Comparison of ENCODE assay signal across 8 mouse cellular contexts in genomic region chr2:25356208-25357079, GRCm38 (mm10). TPM values are rescaled to one million over a fixed set of nuclear protein-coding genes. Genes with fewer than 3 reads are reported as not detected.
DNase-seq lines count a peak whose midpoint lies in the region; ATAC-seq lines count a peak whose summit lies in the region.

Gene Dpp7, minus strand, starts transcription at chr2:25356359.

- peak within 1 kb of the TSS; percentile 77 for H3K4me3 ChIP-seq in erythroblast, embryonic 14.5 days (replicated peaks)
- peak within 1 kb of the TSS; percentile 49 for H3K4me3 ChIP-seq in heart, embryonic 11.5 days (ENCODE audit: low read depth, low read length)
- peak within 1 kb of the TSS; percentile 62 for H3K4me3 ChIP-seq in kidney, embryonic 16.5 days (ENCODE audit: low read length)

- H3K36me3 ChIP-seq in erythroblast, embryonic 14.5 days (ENCODE audit: control insufficient read depth), result peaks cover 36% of the 10 kb centered on the region
- H3K36me3 ChIP-seq in heart, embryonic 11.5 days (ENCODE audit: control insufficient read depth, insufficient read depth, low read length), result no peaks in the 10 kb centered on the region; the same call in 1 of the 2 replicates
- H3K36me3 ChIP-seq in kidney, embryonic 16.5 days (ENCODE audit: insufficient read depth, low read length), result peaks cover 11% of the 10 kb centered on the region

- 7% methylated on average over 13 of the region's 13 CpGs for WGBS in heart, embryonic 11.5 days (ENCODE audit: insufficient replicate concordance)
- 3% methylated on average over 13 of the region's 13 CpGs for WGBS in kidney, embryonic 16.5 days

- H3K4me1 ChIP-seq in erythroblast, embryonic 14.5 days (ENCODE audit: control insufficient read depth), result peaks cover 27% of the 10 kb centered on the region
- H3K4me1 ChIP-seq in heart, embryonic 11.5 days (ENCODE audit: control insufficient read depth, insufficient read depth, low read length), result peaks cover 11% of the 10 kb centered on the region
- peaks cover 16% of the 10 kb centered on the region for H3K4me1 ChIP-seq in kidney, embryonic 16.5 days (ENCODE audit: insufficient read depth, low read length)

- H3K4me2 ChIP-seq in heart, embryonic 11.5 days, result peak within 1 kb of the TSS; percentile 81
- H3K4me2 ChIP-seq in kidney, embryonic 16.5 days (replicated peaks; ENCODE audit: low read depth, low read length), result peak within 1 kb of the TSS; percentile 88

- ATAC-seq in heart, embryonic 11.5 days (replicated peaks; ENCODE audit: insufficient number of reproducible peaks, low FRiP score, low TSS enrichment), result peak; percentile 73
- ATAC-seq in kidney, embryonic 16.5 days (ENCODE audit: low FRiP score, low TSS enrichment), result peak; percentile 83

- H3K9ac ChIP-seq in heart, embryonic 11.5 days (ENCODE audit: low read depth, low read length), result peak within 1 kb of the TSS; percentile 58
- H3K9ac ChIP-seq in kidney, embryonic 16.5 days (replicated peaks; ENCODE audit: low read length), result peak within 1 kb of the TSS; percentile 71

- no peaks in the 10 kb centered on the region for H3K9me3 ChIP-seq in erythroblast, embryonic 14.5 days (ENCODE audit: control insufficient read depth, low read length)
- H3K9me3 ChIP-seq in heart, embryonic 11.5 days (replicated peaks; ENCODE audit: control insufficient read depth, low read length), result no peaks in the 10 kb centered on the region
- no peaks in the 10 kb centered on the region for H3K9me3 ChIP-seq in kidney, embryonic 16.5 days (ENCODE audit: low read length)

- no peaks in the 10 kb centered on the region for H3K27me3 ChIP-seq in erythroblast, embryonic 14.5 days (ENCODE audit: control insufficient read depth)
- no peaks in the 10 kb centered on the region for H3K27me3 ChIP-seq in heart, embryonic 11.5 days (ENCODE audit: control insufficient read depth, insufficient read depth, low read length)
- no peaks in the 10 kb centered on the region for H3K27me3 ChIP-seq in kidney, embryonic 16.5 days (ENCODE audit: insufficient read depth, low read length)

- no peak within 1 kb of the TSS for H3K27ac ChIP-seq in heart, embryonic 11.5 days (ENCODE audit: low read depth, low read length)
- 0 out of 2 replicates have a peak within 1 kb of the TSS, but pooled peaks have one; percentile 12 for H3K27ac ChIP-seq in kidney, embryonic 16.5 days (ENCODE audit: low read length)

- DNase-seq in CD4-positive, CD25-positive, alpha-beta regulatory T cell, adult 2 months (ENCODE audit: low read depth, low spot score), result peak; percentile 85
- DNase-seq in brain, embryonic 18.5 days (ENCODE audit: low read depth, low spot score), result peak; percentile 74
- DNase-seq in liver, result peak; percentile 86
- DNase-seq in monocyte, adult 2 months (ENCODE audit: low read depth in 1 of 2, low spot score in 2 of 2), result peak; percentile 31 to 77
- peak; percentile 55 to 71 for DNase-seq in spleen, postnatal 14 days (ENCODE audit: low spot score in 2 of 2)

RNA-seq across cellular contexts. Expression of gene Dpp7, which starts in this region (rescaled TPM):
- 0.24 and 0.76 TPM in 2 replicates for polyA plus RNA-seq in erythroblast, embryonic 14.5 days (2012)
- 13.1 and 14.0 TPM in 2 replicates for polyA plus RNA-seq in heart, embryonic 11.5 days (2014; fragmentation: Nextera tagmentation; extraction: Ambion mirVana)
- polyA plus RNA-seq in kidney, embryonic 16.5 days (2015; fragmentation: Nextera tagmentation; extraction: Ambion mirVana), result 32.8 and 33.2 TPM in 2 replicates
